Comparison of ENCODE assay signal across 18 mouse cellular contexts in the genomic region with DNA sequence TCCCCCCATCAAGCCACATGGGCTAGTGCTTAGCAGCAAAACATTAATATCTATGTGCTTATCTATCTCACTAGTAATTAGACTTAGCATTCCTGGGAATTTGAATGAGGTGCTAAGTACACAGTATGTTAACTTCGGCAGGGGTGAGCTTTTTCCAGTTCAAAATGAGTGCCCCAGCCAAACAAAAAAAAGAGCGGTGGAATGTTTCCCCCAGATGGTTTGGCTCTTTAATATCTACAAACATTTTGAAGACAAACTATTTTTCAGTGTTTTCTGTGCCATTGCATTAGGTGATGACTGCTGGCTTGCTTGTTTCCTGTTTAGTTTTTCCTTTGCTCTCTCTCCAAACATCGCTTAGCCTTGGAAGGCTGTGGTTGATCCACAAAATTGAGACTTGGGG.
"Had no signal": no experiment of that assay in that cellular context is flagged by ENCODE, and none has a peak within 500 bp of the region (broad histone marks: within the 10 kb centered on the region; RNA-seq: fewer than 3 reads in every experiment).

No protein-coding gene starts in this region.

- H3K4me1 ChIP-seq: neural tube, embryonic 12.5 days had no signal

- H3K27ac ChIP-seq: intestine, embryonic 15.5 days; limb, embryonic 12.5 days; limb, embryonic 15.5 days; liver, embryonic 14.5 days; neural tube, embryonic 12.5 days; neural tube, embryonic 15.5 days had no signal

- H3K27me3 ChIP-seq: intestine, embryonic 15.5 days; limb, embryonic 12.5 days; limb, embryonic 15.5 days; neural tube, embryonic 12.5 days; neural tube, embryonic 15.5 days had no signal

- H3K36me3 ChIP-seq: intestine, embryonic 15.5 days; limb, embryonic 12.5 days; limb, embryonic 15.5 days; neural tube, embryonic 12.5 days; neural tube, embryonic 15.5 days had no signal

- H3K4me3 ChIP-seq: intestine, embryonic 15.5 days; limb, embryonic 12.5 days; limb, embryonic 15.5 days; neural tube, embryonic 12.5 days; neural tube, embryonic 15.5 days had no signal

- DNase-seq: kidney, adult 18-20 months; kidney, adult 9 months; kidney, postnatal 14 days; kidney, postnatal 4 days; left cerebral cortex, postnatal 4 days; liver, postnatal 0 days; midbrain, embryonic 14.5 days; retina, postnatal 1 day; thymus, adult 18-20 months; thymus, postnatal 36 days had no signal

- H3K9me3 ChIP-seq: intestine, embryonic 15.5 days; limb, embryonic 12.5 days; limb, embryonic 15.5 days; neural tube, embryonic 12.5 days; neural tube, embryonic 15.5 days had no signal

- H3K9ac ChIP-seq: intestine, embryonic 15.5 days; limb, embryonic 12.5 days; limb, embryonic 15.5 days; liver, embryonic 14.5 days; liver, postnatal 0 days; neural tube, embryonic 12.5 days; neural tube, embryonic 15.5 days had no signal

- H3K4me2 ChIP-seq: intestine, embryonic 15.5 days; limb, embryonic 12.5 days; limb, embryonic 15.5 days; liver, embryonic 11.5 days; midbrain, embryonic 11.5 days; neural tube, embryonic 12.5 days; neural tube, embryonic 15.5 days had no signal

- ATAC-seq: intestine, embryonic 15.5 days; liver, postnatal 0 days had no signal
